Mouse (Mus musculus) kidney, adult 18-20 months (tissue): ENCODE measurements around the gene Tomm7.
A peak's percentile ranks its signal among the peaks of the same experiment; 100 is the strongest.
"Not testable (repeated sequence)": the region's sequence is repeated elsewhere in the genome, so short reads cannot be mapped to it uniquely, and the experiment has no call there.

Experiments
- DNase-seq: peaks from one replicate; pipeline ENCODE4 v3.0.0; 2021

Gene Tomm7

GRCm38 (mm10) chr5:23850345-23851159, 6.6 kb upstream of the Tomm7 start:
- DNase-seq: peak; percentile 93

DNA sequence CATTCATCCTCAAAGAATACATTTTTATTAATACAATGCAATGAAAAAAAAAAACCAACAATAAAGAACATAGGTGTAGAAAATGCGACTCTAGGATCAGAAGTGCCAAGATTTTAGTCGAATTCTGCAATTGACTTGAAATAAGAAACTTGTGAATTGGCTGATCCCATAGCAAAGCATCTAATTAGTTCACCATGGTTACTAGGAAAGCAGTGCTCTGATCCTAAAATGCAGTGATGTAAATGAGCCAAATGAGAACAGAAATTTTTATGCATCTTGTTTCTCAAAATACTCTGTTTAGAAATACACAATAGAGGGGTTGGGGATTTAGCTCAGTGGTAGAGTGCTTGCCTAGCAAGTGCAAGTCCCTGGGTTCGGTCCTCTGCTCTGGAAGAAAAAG, 1.2 kb upstream of the Tomm7 start:
- no peak for DNase-seq

GRCm38 (mm10) chr5:23844531-23844841, 525 bp upstream of the Tomm7 start:
- no peak for DNase-seq

GRCm38 (mm10) chr5:23838158-23838557, 5.8 kb downstream of the Tomm7 start:
- no peak for DNase-seq

- DNase-seq: not testable (repeated sequence)
Observed at GRCm38 (mm10) chr5:23835691-23836090, 8.3 kb downstream of the Tomm7 start.

DNA sequence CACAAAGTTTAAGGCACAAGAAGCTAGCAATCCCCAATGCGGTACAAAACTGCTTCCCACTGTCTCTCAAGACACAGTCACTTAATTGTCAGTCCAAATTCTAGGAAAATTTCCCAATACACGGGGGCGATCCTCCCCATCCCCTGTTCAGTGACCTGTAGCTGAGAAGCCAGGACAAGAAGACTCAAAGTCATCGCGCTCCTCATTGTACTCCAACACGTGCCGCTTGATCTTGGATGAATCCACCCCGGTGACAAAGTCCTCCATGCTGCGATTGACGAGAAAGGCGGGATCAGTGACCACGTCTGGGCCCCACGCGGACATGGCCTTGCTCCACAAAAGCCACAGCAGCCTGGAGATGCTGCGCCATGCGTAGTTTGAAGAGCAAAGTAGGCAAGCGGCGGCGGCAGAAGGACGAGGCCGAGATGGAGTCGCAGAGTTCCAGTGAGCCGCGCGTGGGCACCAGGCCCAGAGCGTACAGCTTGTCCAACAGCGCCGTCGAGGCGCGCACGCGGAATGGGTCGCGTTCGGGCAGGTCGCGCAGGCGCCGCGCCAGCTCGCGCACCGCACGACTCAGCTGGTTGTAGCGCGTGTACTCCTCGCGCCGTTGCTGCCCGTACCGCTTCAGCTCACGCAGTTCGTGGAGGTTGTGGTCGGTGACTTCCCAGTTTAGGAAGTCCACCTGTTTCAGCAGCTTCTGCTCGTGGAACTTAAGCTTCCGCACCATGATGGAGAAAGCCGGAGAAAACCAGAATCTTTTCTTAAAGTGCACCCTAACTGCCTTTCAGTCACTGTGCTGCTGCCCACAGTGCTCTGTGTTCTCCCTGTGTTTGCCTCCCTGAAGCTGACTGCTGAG, 12.8 kb downstream of the Tomm7 start:
- DNase-seq: peak; percentile 34

DNA sequence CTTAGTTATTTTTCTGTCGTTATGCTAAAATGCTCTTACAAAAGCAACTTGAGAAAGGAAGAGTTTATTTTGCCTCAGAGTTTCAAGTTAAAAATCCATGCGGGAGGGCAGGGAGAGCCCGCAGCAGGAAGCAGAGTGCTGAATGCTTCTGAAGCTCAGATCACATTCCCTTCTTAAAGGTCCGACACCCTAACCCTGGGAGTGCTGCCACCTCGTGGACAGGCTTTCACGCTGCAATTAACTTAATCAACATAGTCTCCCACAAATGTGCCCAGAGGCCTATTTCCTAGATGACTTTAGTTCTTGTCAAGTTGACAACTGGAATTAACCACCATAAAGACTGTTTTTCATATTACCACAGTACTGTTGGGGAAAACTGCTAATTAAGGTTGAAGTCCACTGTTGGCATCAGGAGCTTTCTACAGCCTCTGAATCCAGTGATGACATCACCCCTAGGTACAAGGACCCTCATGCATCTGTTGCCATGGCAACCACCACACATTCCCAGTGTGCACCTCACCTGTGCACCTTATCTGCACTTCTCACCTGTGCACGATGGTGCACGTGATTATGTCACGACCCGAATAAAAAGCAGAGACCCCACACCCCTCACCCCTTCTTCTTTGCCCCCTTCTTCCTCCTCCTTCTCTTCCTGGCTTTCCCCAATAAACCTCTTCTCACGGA, 17.5 kb downstream of the Tomm7 start:
- peak; percentile 48 for DNase-seq

DNA sequence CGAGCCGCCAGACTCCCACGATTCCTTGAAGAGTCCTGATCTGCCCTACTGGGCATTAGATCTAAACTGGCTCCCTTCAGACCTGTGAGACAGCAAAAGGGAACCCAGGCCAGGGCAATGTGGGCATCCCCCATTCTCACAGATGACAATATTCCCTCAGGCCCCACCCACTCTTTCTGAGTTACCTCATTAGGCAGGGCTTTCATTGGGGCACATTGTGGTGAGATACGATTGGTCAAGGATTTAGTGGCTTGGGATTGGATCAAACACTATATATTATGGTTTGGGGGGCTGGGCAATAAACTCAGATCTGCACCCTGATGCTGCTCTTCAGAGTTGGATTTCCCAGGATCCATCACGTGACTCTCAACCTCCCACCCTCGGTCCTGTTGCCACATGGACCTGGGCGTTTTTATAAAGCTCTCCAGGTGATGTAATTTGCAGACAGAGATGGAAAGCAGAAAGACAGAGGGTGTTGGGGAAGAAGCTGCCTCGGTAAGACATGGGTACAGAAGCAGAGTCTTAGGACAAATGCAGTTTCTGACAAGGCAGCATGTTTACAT, 19.7 kb downstream of the Tomm7 start:
- DNase-seq: no peak

DNA sequence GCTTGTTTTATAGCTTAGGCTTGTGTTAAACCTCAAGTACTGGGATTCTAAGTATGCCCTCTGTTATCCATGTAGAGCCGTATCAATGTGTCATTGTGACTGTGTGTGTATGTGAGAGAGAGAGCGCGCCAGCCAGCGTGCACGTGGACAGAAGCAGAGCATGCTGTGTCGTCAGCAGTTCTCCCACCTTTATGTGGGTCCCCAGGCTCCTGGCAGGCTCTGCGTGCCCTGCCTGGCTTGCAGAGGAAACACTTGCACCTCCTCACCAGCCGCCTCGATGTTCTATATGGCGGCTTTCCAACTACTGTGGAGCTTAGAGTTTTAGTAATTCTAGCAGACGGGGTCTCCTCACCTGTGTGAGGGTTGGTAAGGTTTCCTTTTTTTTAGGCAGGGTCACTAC, 21.7 kb downstream of the Tomm7 start:
- no peak for DNase-seq

DNA sequence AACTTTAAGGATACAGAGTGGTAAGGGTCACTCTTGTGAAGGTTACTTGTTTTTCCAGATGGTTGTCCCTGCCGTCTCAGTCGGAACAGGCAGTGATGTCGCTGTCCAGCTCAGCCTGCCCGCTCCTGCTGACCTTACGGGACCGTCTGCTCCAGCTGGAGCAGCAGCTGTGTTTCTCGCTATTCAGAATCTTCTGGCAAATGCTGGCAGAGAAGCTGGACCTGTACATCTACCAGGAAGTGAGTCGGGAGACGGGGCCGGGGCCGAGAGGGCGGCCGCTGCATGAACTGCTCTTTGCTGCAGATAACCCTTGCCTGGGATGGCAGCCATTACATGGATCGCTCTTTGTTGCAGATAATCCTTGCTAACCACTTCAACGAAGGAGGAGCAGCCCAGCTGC, 27.3 kb downstream of the Tomm7 start:
- DNase-seq: no peak

- DNase-seq: no peak
Observed at GRCm38 (mm10) chr5:23814841-23815240, 29.1 kb downstream of the Tomm7 start.

DNA sequence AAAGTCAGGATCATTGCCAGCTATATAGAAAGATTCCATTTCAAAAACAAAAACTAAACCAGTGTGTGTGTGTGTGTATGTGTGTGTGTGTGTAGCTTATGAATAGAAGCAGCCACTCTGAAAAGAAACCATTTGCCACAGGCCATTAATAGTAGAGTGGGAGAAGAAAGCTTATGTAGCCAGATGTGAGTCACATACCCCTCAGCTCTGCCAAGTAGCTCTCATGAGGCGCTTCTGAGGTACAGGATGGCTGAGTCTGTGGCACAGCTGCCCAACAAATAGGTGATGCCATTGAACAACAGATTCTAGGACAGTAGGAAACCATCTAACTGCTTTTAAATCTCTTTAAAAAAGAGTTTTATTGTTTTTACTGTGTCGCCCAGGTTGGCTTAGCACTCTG, 51.2 kb downstream of the Tomm7 start:
- DNase-seq: no peak

GRCm38 (mm10) chr5:23789078-23789612, 54.8 kb downstream of the Tomm7 start:
- no peak for DNase-seq
